Mouse (Mus musculus): ENCODE data around the gene Skp1a.

The Skp1a gene

DNA sequence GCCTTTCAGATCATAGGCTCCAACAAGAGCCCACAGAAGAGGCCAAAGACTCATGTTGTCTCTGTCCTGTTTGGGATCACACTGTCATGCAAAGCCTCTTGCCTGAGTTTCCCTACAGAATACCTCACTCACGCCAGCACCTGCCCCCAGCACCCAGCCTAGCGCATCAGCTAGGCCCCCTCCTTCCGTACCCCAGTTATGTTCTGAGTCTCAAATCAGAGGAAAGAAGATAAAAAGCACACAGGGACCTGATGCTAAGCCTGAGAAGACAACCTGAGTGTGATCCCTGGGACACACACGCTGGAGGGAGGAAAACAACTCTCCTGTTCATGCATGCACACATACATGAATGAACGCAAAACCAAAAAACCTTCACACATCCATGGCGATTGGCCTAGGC lies 47.2 kb downstream of the Skp1a start:
- no peak for DNase-seq (ENCODE audit: low spot score)

DNA sequence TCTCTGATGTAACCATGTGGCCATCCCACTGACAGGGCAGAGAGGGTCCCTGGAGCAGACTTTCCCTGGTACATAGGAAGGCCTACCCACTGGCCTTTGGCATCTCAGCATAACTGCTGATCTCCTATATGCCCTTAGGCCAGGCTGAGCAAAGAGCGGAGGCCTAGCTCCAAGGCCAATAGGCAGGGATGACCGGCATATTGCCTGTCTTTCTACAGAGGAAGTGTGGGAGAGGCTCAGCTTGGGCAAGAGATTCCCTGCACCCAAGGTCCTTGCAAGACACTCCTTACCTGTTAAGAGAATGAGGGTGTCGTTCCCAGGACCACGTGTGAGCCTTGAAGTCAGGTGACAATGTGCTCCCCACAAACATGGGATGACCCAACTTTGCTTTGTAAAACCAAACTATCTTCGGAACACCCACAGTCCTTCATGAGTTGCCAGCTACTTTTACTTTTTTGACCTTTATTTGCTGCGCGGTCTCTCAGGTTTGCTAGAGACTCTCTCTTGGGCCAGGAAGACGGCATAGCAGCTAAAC lies 47.9 kb downstream of the Skp1a start:
- no peak for DNase-seq (ENCODE audit: low spot score)

DNA sequence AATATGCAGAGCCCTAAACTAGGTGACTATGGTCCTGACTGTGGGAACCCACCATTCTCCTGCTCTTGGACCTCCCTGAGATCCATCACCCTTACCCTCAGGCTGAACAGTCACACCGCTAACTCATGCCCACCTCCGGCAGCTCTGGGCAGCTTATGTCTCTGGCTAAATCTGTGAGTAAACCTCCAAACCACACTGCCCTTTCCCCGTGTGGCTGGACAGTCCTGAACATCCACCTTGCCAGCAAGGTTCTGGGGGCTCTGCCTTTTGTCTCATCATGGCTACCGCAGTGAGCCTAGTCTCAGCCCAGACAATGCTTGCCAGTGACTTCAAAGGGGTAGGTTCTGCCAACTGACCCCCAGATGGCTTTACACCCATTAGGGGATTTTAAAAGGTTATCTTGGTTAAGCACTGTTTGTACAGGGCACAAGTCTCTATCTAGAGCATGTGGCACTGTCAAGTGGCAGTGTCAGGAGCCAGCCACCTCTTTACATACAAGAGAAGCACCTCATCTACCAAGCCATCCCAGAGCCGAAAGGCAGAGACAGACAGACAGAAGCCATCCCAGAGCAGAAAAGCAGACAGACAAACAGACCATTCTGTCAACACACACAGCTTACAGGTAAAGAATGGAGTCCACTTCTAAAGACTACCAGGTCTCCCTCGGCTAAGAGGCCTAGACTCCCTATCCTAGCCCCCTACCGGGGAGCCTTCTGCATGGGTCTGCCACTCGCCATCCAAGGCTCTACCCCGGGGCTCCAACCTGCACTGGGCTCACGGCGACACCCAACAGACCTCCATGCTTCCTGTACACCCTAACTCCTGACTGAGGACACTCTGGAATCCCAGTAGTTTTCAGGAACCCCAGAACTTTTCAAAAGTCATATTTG lies 49.0 kb downstream of the Skp1a start:
- DNase-seq (ENCODE audit: low spot score): no peak

DNA sequence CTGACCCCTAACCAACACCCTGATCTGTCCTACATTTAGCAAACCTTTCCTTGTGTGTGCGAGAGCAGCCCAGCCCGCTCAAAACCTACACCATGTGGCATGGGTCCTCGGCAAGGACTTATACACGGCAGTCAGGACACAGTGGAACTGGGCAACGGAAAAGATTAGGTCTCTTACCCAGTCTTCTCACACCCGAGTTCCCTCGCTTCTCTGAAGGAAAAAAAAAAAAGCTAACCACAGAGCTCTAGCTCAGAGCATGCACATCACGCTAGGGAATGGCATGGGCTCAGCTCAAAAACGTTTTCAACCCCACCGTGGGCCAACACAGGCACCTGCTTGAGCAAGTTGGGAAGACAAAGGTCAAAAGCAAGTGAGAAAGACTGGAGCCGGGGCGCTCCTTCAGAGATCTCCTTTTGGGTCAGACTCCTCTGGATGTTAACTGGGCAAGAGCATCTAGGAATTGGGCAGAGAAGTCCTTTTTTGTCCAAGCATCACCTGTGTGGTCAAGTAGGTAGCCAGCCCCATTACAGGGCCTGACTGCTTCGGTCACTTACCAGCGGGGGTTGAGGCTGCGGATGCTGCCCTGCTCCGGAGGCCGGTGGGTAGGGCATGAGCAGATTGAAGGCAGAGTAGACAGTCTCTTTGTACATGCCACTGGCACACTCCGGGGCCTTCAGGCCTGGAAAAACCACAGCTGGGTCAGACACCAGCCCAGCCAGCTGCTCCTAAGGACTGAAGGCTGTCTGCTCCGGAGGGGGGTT lies 50.0 kb downstream of the Skp1a start:
- no peak for DNase-seq (ENCODE audit: low spot score)

DNA sequence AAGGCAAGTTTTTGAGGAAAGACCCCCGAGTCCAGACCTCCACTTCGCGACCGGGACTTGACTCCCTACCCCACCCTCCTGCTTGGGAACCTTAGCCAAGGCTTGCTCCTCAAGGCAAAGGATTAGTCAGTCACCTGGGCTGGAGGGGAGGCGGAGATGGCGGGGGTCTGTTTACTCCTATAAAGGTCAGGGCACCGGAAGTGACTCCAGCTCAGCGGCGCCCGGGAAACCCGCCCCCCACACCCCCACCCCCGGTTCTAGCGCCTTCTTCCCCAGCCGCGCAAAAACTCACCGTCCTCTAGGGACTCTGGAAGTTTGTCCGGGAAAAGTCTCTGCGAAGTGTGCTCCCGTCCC lies 50.6 kb downstream of the Skp1a start:
- DNase-seq (ENCODE audit: low spot score): no peak

DNA sequence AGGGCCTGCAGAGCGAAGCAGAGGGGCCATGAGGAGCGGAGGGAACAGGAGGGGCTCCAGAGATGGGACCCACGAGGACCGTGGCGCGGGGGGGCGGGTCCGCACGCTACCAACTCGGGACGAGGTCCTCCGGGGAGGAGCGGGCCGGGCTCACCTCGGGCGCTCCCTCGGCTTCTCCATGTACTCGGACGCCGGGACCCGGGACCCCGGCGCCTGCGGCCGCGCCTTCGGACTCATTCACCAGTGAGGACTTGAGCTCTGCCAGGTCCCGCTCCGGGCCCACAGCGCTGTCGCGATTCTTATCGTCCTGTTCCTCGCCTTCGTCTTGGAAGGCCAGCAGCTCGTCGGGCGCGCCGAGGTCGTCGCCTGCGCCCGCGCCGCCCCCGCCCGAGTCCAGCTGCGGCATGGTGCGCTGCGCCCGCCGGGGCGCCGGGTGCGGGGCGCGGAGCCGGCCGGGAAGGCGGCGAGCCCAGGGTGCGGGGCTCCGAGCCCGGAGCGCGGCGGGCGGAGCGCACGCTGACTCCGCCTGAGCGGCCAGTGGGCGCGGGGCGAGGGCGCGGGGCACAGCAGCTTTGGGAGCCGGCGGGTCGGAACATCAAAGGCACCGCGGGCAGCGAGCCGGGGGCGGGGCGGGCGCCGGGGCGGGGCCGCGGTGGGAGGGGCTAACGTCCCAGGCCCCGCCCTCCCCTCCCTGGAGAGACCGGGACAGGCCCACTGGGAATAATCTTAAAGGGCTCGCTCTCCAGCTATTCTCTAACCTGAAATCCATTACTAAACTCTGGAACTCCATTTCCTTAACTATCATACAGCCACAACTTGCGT lies 51.2 kb downstream of the Skp1a start, which contains the start of gene Tcf7:
Tcf7 (minus strand) TSS at position 241 of the 822 bp plus-strand sequence.
- DNase-seq (ENCODE audit: low spot score): no peak

DNA sequence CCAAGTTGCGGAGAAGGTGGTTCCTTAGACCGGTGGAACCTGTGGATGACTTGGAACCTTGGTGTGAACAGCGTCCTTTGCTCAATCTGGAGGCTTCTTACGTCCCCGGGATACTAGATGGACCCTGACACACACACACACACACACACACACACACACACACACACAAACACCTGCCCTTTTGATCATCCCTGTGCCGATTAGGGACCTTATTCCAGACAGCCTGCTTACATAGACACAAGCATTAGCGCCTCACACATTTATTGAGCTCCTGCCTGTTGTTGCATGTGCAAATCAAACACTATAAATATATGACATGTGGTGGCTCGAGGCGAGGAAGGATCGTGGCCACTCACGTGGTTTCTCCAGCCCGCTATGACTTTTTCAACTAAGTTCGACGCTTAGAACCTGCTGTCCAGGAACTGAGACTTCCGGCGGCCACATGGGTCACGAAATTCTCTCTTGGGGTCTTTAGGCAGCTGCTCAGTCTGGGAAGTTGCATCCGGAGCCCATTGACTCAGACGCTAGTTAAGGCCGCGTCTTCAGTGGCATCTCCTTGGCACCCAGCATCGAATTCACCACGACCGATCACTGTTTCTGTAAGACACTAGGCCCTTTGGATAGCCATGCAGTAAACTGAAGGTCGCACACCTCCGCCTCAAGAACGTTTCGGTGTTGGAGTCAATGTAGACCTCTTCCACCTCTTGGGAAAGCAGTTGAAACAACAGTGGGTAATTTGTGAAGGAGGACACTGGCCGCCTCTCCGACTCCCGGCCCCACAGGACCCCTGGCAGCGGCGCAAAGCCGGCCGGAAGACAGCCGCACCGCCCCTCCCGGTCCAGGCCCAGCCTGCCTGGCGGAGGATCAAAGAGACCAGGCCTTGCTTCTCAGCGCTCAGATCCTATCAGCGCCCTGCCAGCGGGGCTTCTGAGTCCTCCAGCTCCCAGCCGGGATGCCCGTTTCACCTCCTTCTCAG lies 52.1 kb downstream of the Skp1a start:
- no peak for DNase-seq (ENCODE audit: low spot score)

DNA sequence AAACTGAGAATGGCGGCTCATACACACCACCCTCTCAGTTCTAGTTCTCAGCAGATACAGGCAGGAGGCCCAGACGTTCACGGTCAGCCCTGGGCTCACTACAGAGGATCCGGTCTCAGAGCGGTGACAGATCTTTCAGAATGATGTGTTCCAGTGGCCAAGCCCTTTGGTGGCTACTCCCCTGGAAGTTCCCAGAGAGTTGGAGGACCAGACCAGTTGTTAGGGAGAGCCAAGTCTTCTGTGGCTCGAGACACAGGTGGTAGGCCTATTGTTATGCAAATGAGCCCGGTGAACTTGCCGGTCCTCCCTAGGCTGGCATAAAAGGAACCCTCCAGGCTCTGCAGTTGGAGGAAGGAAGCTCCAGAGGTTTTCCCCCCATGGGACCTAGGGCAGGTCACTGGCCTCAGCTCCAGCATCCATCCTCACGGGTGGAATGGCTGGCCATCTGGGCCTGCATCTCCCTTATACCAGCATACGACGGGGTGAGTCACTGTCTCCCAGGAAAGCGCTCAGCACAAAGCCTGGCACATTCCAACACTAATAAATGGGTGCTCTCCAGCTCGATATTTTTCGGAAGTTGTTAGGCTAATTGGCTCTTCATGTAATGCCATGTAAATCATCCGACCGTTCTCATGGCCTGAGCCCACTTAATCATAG lies 54.6 kb downstream of the Skp1a start:
- no peak for DNase-seq (ENCODE audit: low spot score)

DNA sequence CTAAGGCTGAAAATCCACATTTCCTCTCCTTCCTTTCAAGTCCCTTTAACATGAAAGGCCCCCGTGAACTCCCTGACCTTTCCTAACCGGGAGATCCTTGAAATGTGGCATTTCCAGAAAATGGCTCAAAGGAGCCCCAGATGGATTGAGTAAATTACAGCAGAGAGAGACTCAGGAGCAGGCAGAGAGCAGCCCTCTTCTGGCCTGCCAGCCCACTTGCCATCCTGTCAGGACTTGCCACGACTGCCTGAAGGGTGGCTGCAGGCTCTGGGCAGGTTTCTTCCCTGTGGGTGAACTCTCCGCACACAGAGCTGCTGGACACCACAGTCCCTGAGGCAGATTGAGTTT lies 55.1 kb downstream of the Skp1a start:
- DNase-seq (ENCODE audit: low spot score): no peak

DNA sequence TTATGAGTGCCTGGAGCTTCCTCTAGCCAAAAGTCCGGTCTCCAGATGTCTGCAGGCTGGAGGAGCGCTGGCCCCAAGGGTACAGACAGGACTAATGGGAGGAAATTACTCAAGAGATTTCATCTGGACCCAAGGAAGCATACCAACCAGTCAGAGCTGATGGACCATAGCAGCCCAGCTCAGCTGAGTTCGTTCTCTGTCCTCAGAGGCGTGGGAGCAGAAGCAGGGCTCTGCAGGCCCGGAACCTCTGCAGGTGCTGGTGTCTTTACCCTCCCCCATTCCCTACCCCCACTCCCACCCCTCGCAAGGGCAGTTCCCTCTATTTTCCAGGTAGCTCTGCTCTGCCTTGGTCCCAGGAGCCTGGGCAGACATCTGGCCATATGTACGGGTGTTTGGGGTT lies 60.6 kb downstream of the Skp1a start:
- no peak for DNase-seq (ENCODE audit: low spot score)

DNA sequence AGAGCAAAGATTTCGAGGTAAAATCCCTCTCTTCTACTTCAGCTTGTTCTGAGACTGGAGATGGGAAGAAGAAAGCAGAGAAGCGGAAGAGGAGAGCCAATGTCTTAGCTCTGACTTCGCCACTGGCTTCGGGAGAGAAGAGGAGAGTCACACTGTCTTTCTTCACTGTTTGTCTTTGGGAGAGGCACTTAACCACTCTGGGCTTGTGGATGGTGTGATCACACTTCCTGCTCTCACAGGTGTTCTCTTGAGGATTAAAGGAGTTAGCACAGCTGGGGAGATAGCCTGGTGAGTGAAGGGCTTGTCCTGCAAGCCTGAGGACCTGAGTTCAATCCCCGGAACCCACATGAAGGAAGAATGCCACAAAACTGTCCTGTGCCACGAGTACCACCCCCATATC lies 61.1 kb downstream of the Skp1a start:
- no peak for DNase-seq (ENCODE audit: low spot score)

DNA sequence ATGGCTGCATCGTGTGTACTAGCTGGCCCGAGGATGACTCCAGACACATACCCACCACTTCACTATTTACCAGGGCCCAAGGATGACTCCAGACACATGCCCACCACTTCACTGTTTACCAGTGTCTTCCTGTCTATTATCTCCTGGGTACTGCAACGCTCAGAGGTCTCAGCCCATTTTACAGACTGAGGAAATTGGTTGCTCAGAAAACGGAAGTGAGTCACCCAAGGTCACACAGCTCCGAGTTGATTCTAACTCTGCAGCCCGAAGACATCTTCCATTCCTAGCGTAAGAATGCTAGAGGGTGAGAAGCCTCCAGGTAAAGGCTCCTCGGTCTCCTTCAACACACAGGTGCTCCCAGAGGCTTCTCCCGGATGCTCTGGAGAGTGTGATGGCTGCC lies 62.3 kb downstream of the Skp1a start:
- DNase-seq (ENCODE audit: low spot score): no peak

Data from left cerebral cortex, adult 11 months (tissue).